Mouse (Mus musculus) kidney, adult 2 months (tissue): ENCODE measurements around the gene Pus10. TPM values are rescaled to one million over a fixed set of nuclear protein-coding genes. Genes with fewer than 3 reads are reported as not detected.

Experiments used
- DNase-seq: peaks from one replicate; pipeline ENCODE4 v3.0.0; 2021
- H3K27ac ChIP-seq: fragments of 200-500 bp; 2 replicates; pipeline ENCODE4 v1.5.1; 2012; ENCODE audit warnings: low read depth, low read length, control low read depth, inconsistent platforms; ENCODE audit not compliant: insufficient read depth
- H3K27me3 ChIP-seq: fragments of 200-500 bp; replicated peaks from 2 replicates; pipeline ENCODE4 v1.6.1; 2012; ENCODE audit warnings: mild to moderate bottlenecking, moderate library complexity, low read length, inconsistent platforms; ENCODE audit not compliant: control insufficient read depth, insufficient read depth
- H3K36me3 ChIP-seq: fragments of 200-500 bp; 2 replicates; pipeline ENCODE4 v1.6.1; 2012; ENCODE audit warnings: mild to moderate bottlenecking, moderate library complexity, low read length, inconsistent platforms; ENCODE audit not compliant: control insufficient read depth, insufficient read depth
- H3K4me1 ChIP-seq: fragments of 200-500 bp; 2 replicates; pipeline ENCODE4 v1.6.1; 2011; ENCODE audit warnings: low read length; ENCODE audit not compliant: control insufficient read depth, insufficient read depth
- H3K4me3 ChIP-seq: fragments of 200-500 bp; 2 replicates; pipeline ENCODE4 v1.5.1; 2011; ENCODE audit warnings: mild to moderate bottlenecking, low read depth, low read length, control low read depth; ENCODE audit not compliant: insufficient read depth
- CTCF ChIP-seq: fragments of 200-500 bp; conservative IDR thresholded peaks from 2 replicates; pipeline ENCODE4 v1.5.1; 2011; ENCODE audit warnings: low read depth, mild to moderate bottlenecking, control low read depth, low read length, moderate library complexity, mixed read lengths; ENCODE audit not compliant: insufficient read depth, insufficient read length
- POLR2A ChIP-seq: fragments of 200-500 bp; IDR thresholded peaks from one replicate; pipeline ENCODE4 v1.6.1; 2011; ENCODE audit warnings: low read depth, low read length, control low read depth
- whole genome bisulfite sequencing: fragments of 180-500 bp; shearing (Covaris S2); methylation state at CpG from one replicate; pipeline ENCODE4 v1.1.7; 2018; 5-methylcytosine and 5-hydroxymethylcytosine counted together
- polyA plus RNA-seq: library from polyadenylated mRNA; depleted of rRNA; stranded (reverse); fragments of >200 nt; gene quantifications from 2 replicates; pipeline ENCODE4 v1.2.3, GENCODE M21; 2012

Gene Pus10
- polyA plus RNA-seq, 1 experiment, result 3.2 TPM

DNA sequence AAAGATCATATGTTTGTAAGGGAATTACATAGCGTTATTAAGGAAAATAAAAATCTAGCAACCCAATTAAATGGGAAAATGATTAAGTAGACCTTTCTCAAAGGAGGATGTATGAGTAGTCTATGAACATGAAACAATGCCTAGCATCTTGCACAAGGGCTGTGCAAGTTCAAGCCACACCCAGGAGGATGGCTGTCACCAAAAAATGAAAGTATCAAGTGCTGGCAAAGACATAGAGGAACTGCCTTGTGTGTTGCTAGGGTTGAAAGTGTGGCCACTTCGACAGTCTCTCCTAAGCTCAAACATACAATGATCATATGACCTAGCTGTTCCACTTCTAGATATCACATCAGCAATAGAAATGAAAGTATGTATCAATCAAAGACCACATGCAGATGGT lies 53.4 kb downstream of the Pus10 start:
- TF ChIP-seq CTCF, result no peak
- TF ChIP-seq POLR2A, result no peak
- Histone ChIP-seq H3K4me1 (no peaks in the 10 kb centered on the region), H3K4me3 (no peak overlapping the region), H3K27ac (no peak overlapping the region), H3K36me3 (peaks cover 7% of the 10 kb centered on the region), H3K27me3 (no peaks in the 10 kb centered on the region)
- no peak for DNase-seq
- 91% methylated on average over 2 of the region's 2 CpGs for WGBS

DNA sequence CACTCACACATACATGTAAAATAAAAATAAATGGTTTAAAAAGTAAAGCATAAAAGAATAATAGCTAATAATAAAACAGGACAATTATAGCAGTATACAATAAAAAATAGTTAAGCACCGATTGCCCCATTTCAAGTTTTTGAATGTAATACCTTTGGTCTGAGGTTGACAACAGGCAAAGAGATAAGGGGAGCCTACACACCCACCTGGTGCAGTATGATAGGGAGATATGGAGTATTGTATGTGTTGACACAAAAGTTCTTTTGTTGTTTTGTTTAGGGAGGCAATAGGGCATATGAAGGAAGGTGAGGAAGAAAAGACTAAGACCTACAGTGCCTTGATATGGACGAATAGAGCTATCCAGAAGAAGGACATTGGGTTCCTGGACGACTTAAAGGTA lies 54.4 kb downstream of the Pus10 start:
- TF ChIP-seq CTCF, result no peak
- TF ChIP-seq POLR2A, result no peak
- peaks cover 4% of the 10 kb centered on the region for H3K36me3 ChIP-seq
- no peaks in the 10 kb centered on the region for H3K27me3 ChIP-seq
- WGBS, result 88% methylated on average over 3 of the region's 3 CpGs
- H3K27ac ChIP-seq, result no peak overlapping the region
- H3K4me1 ChIP-seq, result no peaks in the 10 kb centered on the region
- no peak for DNase-seq
- no peak overlapping the region for H3K4me3 ChIP-seq

DNA sequence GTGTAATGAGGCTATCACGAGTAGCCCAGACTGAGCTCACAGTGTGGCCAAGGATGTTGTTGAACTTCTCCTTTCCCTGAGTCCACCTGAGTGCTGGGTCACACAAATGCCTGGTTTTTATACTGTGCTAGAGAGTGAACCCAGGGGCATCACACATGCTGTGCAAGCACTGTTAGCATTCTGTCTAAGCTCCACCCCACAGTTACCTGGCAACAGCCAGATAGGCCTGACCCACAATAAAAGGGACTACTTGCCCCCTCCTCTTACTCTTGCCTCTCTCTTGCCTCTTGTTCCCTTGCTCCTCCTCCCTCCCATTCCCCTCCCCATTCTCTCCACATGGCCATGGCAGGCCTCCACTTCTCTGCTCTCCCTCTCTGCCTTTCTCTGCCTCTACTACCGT lies 56.9 kb downstream of the Pus10 start:
- DNase-seq, result no peak
- Histone ChIP-seq H3K4me1 (no peaks in the 10 kb centered on the region), H3K4me3 (no peak overlapping the region), H3K27me3 (no peaks in the 10 kb centered on the region), H3K27ac (no peak overlapping the region), H3K36me3 (peaks cover 6% of the 10 kb centered on the region)
- 38% methylated on average over 2 of the region's 2 CpGs for whole genome bisulfite sequencing
- TF ChIP-seq POLR2A (no peak), CTCF (no peak)

DNA sequence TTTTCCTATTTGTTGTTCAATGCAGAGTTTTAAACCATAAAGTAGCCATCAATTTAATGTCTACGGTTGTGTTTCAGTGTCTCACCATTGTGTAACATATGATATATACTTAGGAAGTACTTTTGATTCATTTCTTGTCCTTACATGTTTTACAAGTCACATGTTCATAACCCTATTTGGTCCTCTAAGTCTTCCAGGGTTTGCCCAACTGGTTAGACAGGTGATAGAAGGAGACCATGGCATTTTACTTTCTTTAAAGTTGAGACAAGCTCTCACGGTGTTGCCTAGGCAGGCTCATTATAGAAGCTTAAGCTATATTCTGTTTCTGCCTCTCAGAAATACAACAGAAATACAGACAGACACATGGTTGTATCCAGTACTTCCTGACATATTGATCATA lies 60.4 kb downstream of the Pus10 start:
- no peak for TF ChIP-seq POLR2A
- no peak for TF ChIP-seq CTCF
- H3K4me3 ChIP-seq, result no peak overlapping the region
- peaks cover 5% of the 10 kb centered on the region for H3K36me3 ChIP-seq
- no peaks in the 10 kb centered on the region for H3K27me3 ChIP-seq
- no peak overlapping the region for H3K27ac ChIP-seq
- no peak for DNase-seq
- no peaks in the 10 kb centered on the region for H3K4me1 ChIP-seq
- 91% methylated on average over 2 of the region's 2 CpGs for WGBS

DNA sequence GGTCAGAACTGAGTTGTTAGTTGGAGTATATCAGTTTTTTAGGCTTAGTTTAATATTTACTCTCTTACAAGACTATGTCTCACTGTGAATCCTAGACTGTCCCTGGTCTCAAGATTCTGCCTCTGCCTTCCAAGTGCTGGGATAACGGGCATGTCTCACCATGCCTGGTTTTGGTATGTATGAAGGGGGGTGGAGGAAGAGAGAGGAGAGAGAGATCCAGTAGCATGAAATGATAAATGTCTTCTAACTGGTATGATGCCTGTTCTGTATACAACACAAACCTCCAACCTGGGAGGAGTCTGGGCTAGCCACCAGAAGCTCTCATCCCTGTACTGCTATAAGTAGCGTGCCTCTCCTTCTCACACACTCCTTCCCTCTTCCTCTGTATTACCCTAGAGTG lies 61.0 kb downstream of the Pus10 start:
- Histone ChIP-seq H3K27me3 (no peaks in the 10 kb centered on the region), H3K36me3 (peaks cover 6% of the 10 kb centered on the region), H3K4me3 (no peak overlapping the region), H3K27ac (no peak overlapping the region), H3K4me1 (no peaks in the 10 kb centered on the region)
- TF ChIP-seq POLR2A (no peak), CTCF (no peak)
- no peak for DNase-seq
- 97% methylated on average over 2 of the region's 2 CpGs for WGBS

DNA sequence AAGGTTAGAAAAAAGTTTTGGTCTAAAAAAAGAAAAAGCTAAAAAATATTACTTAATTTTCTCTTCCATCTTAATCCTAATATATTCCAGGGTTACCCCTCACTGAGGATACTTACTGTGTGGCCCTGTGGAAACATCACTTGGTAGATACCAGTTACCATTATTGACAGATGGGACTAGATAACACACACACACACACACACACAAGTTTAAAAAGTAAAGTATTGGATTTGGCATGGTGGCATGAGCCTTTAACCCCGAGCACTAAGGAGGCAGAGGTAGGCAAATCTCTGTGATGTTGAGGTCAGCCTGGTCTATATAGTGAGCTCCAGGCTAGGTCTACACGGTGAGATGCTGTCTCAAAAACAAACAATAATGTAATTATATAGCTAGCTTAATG lies 62.7 kb downstream of the Pus10 start:
- no peak overlapping the region for H3K4me3 ChIP-seq
- H3K36me3 ChIP-seq, result peaks cover 6% of the 10 kb centered on the region
- no peak for TF ChIP-seq POLR2A
- no peak for TF ChIP-seq CTCF
- H3K4me1 ChIP-seq, result no peaks in the 10 kb centered on the region
- WGBS, result 86% methylated on average over 2 of the region's 2 CpGs
- no peak for DNase-seq
- no peaks in the 10 kb centered on the region for H3K27me3 ChIP-seq
- H3K27ac ChIP-seq, result no peak overlapping the region

DNA sequence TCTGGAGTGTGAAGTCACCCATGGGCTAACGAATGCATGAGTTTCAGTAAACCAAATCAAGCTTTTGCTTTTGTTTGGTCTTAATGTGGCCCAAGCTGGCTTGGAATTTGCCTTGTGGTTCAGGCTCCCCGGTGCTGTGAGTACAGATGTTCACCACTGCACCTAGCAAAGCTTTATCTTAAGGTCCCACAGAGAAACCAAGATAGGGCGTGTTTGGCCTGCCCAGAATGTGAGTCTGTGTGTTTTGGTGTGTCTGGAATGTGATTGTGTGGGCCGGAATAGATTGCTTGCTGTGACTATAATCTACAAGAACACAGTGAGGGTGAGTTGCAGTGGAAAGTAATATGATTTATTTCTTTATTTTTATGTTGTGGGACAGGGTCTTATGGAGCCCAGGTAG lies 64.6 kb downstream of the Pus10 start:
- H3K36me3 ChIP-seq, result peaks cover 4% of the 10 kb centered on the region
- H3K27me3 ChIP-seq, result no peaks in the 10 kb centered on the region
- TF ChIP-seq CTCF (no peak), POLR2A (no peak)
- no peak overlapping the region for H3K27ac ChIP-seq
- 90% methylated on average over 4 of the region's 4 CpGs for WGBS
- DNase-seq, result no peak
- H3K4me1 ChIP-seq, result no peaks in the 10 kb centered on the region
- H3K4me3 ChIP-seq, result no peak overlapping the region

DNA sequence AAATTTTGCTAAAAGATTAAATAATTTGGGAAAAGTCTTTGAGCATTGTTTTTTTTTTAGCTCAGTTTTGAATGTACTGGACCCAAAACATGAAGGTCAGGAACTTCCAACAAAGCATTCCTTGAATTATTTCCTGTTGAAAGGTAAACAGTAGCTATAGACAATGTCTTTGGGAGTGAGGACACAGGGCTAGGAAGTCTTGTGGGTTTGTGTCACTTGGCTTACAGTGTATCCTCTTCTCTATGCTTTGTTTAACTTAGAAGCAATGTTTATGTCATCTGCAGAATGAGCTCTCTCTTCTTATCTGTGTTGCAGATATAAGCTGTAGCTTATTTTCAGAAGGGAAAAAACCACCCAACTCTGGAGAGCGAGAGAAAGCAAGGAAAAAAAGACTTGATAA lies 67.4 kb downstream of the Pus10 start:
- no peaks in the 10 kb centered on the region for H3K27me3 ChIP-seq
- WGBS, result 90% methylated on average over 1 of the region's 1 CpGs

More for the DNA sequence above, 67.4 kb downstream of the Pus10 start:
- Histone ChIP-seq H3K4me3 (no peak overlapping the region), H3K36me3 (peaks cover 3% of the 10 kb centered on the region), H3K4me1 (no peaks in the 10 kb centered on the region), H3K27ac (no peak overlapping the region)
- TF ChIP-seq CTCF (no peak), POLR2A (no peak)
- DNase-seq, result no peak
